18 mouse cellular contexts compared by ENCODE assay signal in the genomic region with DNA sequence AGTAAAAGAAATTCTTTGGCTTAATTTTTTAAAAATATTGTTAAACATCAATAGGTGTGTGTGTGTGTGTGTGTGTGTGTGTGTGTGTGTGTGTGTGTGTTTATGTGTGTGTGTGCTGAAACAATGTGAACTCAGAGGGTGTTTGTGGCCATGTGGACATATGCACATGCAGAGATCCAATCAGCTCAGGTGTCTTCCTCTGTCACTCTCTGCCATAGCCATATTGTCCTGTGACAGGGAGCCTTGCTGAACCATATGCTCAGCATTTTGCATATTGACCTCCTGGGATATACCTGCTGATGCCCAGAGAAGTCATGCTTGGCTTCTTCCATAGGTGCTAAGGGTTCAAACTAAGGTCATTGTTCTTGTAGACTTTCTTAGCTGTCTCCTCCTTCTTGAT.
"Had no signal": no experiment of that assay in that cellular context is flagged by ENCODE, and none has a peak within 500 bp of the region (broad histone marks: within the 10 kb centered on the region; RNA-seq: fewer than 3 reads in every experiment).

No protein-coding gene starts in this region.

- DNase-seq: lung, adult 18-20 months; lung, embryonic 14.5 days; lung, postnatal 10 days; lung, postnatal 4 days; midbrain, embryonic 14.5 days; retina, postnatal 1 day; right cerebral cortex, adult 18-20 months; right cerebral cortex, postnatal 25 days; right cerebral cortex, postnatal 4 days; spleen, adult 18-20 months; thymus, adult 18-20 months; thymus, postnatal 14 days; thymus, postnatal 36 days had no signal

- H3K27me3 ChIP-seq: midbrain, embryonic 12.5 days; neural tube, embryonic 13.5 days; neural tube, embryonic 15.5 days had no signal

- H3K27ac ChIP-seq: midbrain, embryonic 10.5 days; midbrain, embryonic 12.5 days; neural tube, embryonic 13.5 days; neural tube, embryonic 15.5 days had no signal

- H3K9me3 ChIP-seq: midbrain, embryonic 10.5 days; midbrain, embryonic 12.5 days; neural tube, embryonic 13.5 days; neural tube, embryonic 15.5 days had no signal

- H3K4me1 ChIP-seq: neural tube, embryonic 13.5 days; neural tube, embryonic 15.5 days had no signal

- H3K4me2 ChIP-seq: lung, embryonic 14.5 days; midbrain, embryonic 12.5 days; neural tube, embryonic 13.5 days; neural tube, embryonic 15.5 days had no signal

- H3K4me3 ChIP-seq: midbrain, embryonic 10.5 days; midbrain, embryonic 12.5 days; myocyte; neural tube, embryonic 13.5 days; neural tube, embryonic 15.5 days had no signal

- H3K9ac ChIP-seq: lung, embryonic 14.5 days; midbrain, embryonic 12.5 days; neural tube, embryonic 13.5 days; neural tube, embryonic 15.5 days had no signal

- H3K36me3 ChIP-seq: midbrain, embryonic 10.5 days; midbrain, embryonic 12.5 days; neural tube, embryonic 13.5 days; neural tube, embryonic 15.5 days had no signal
